19 mouse cellular contexts compared by ENCODE assay signal in genomic region chr11:57306116-57306515, GRCm38 (mm10).
DNase-seq lines count a peak whose midpoint lies in the region; ATAC-seq and TF ChIP-seq lines count a peak whose summit lies in the region.
"Had no signal": no experiment of that assay in that cellular context is flagged by ENCODE, and none has a peak within 500 bp of the region (broad histone marks: within the 10 kb centered on the region; RNA-seq: fewer than 3 reads in every experiment).

No protein-coding gene starts in this region.

- H3K4me1 ChIP-seq in kidney, embryonic 14.5 days (ENCODE audit: control insufficient read depth, insufficient read depth, low read length), result no peaks in the 10 kb centered on the region
- H3K4me1 ChIP-seq in kidney, postnatal 0 days (replicated peaks; ENCODE audit: insufficient read depth, low read length), result no peaks in the 10 kb centered on the region
- H3K4me1 ChIP-seq: forebrain, embryonic 10.5 days; forebrain, embryonic 13.5 days; hindbrain, embryonic 12.5 days; hindbrain, embryonic 15.5 days had no signal

- H3K9me3 ChIP-seq in kidney, embryonic 14.5 days (ENCODE audit: control insufficient read depth, low read length), result peaks cover 4% of the 10 kb centered on the region; the same call in 1 of the 2 replicates
- no peaks in the 10 kb centered on the region for H3K9me3 ChIP-seq in kidney, postnatal 0 days (replicated peaks; ENCODE audit: low read length)
- H3K9me3 ChIP-seq: forebrain, embryonic 10.5 days; forebrain, embryonic 13.5 days; hindbrain, embryonic 12.5 days; hindbrain, embryonic 15.5 days had no signal

- WGBS in kidney, embryonic 14.5 days, result 54% methylated on average over 2 of the region's 2 CpGs
- WGBS in kidney, postnatal 0 days, result 38% methylated on average over 2 of the region's 2 CpGs

- no peak overlapping the region for H3K27ac ChIP-seq in kidney, embryonic 14.5 days (ENCODE audit: low read depth, low read length)
- no peak overlapping the region for H3K27ac ChIP-seq in kidney, postnatal 0 days
- H3K27ac ChIP-seq: forebrain, embryonic 10.5 days; forebrain, embryonic 13.5 days; hindbrain, embryonic 12.5 days; hindbrain, embryonic 15.5 days had no signal

- no peak for ATAC-seq in kidney, embryonic 14.5 days (ENCODE audit: low FRiP score, low TSS enrichment)
- ATAC-seq in kidney, postnatal 0 days (replicated peaks; ENCODE audit: low FRiP score, low read depth), result no peak
- ATAC-seq: activated CD4-positive, CD25-positive, alpha-beta regulatory T cell, adult 4 months; CD4-positive, CD25-positive, alpha-beta regulatory T cell, adult 4 months; forebrain, embryonic 13.5 days; forebrain, embryonic 16.5 days had no signal

- DNase-seq in kidney, adult 11 months, result peak; percentile 2
- DNase-seq in kidney, postnatal 0 days (ENCODE audit: low spot score), result peak; percentile 58
- no peak for DNase-seq in kidney, adult 18-20 months
- peak; percentile 67 for DNase-seq in kidney, postnatal 14 days
- DNase-seq in kidney, postnatal 4 days, result peak; percentile 16 to 38
- DNase-seq in lung, adult 18-20 months, result no peak
- DNase-seq: cerebellum, adult 11 months; cerebellum, adult 2 months; cerebellum, adult 9-11 months; gastrocnemius, postnatal 14 days had no signal

- H3K36me3 ChIP-seq in kidney, embryonic 14.5 days (ENCODE audit: control insufficient read depth, insufficient read depth, low read length), result no peaks in the 10 kb centered on the region
- no peaks in the 10 kb centered on the region for H3K36me3 ChIP-seq in kidney, postnatal 0 days (ENCODE audit: insufficient read depth, low read length)
- H3K36me3 ChIP-seq: forebrain, embryonic 10.5 days; hindbrain, embryonic 12.5 days had no signal

- H3K4me3 ChIP-seq in kidney, embryonic 14.5 days (ENCODE audit: low read length), result no peak overlapping the region
- no peak overlapping the region for H3K4me3 ChIP-seq in kidney, postnatal 0 days (replicated peaks; ENCODE audit: low read depth, low read length)
- H3K4me3 ChIP-seq: forebrain, embryonic 10.5 days; forebrain, embryonic 13.5 days; hindbrain, embryonic 12.5 days; hindbrain, embryonic 15.5 days had no signal

- no peaks in the 10 kb centered on the region for H3K27me3 ChIP-seq in kidney, embryonic 14.5 days (ENCODE audit: control insufficient read depth, insufficient read depth, low read length)
- no peaks in the 10 kb centered on the region for H3K27me3 ChIP-seq in kidney, postnatal 0 days (ENCODE audit: insufficient read depth, low read length)
- H3K27me3 ChIP-seq: forebrain, embryonic 13.5 days; hindbrain, embryonic 12.5 days; hindbrain, embryonic 15.5 days had no signal

- no peak overlapping the region for H3K9ac ChIP-seq in kidney, embryonic 14.5 days (ENCODE audit: low read depth, low read length)
- no peak overlapping the region for H3K9ac ChIP-seq in kidney, postnatal 0 days (ENCODE audit: low read depth, low read length)
- H3K9ac ChIP-seq: forebrain, embryonic 13.5 days; hindbrain, embryonic 12.5 days; hindbrain, embryonic 15.5 days had no signal

- TF ChIP-seq CTCF in kidney, postnatal 0 days (IDR thresholded peaks at IDR 0.05; ENCODE audit: low read depth), result no peak

- no peak overlapping the region for H3K4me2 ChIP-seq in kidney, embryonic 14.5 days (replicated peaks; ENCODE audit: low read depth, low read length)
- no peak overlapping the region for H3K4me2 ChIP-seq in kidney, postnatal 0 days (ENCODE audit: low read length)
- H3K4me2 ChIP-seq: forebrain, embryonic 13.5 days; heart, embryonic 11.5 days; hindbrain, embryonic 12.5 days; hindbrain, embryonic 15.5 days had no signal

Comparison
In these comparisons a context has a peak if more than half of its experiments do, and no peak if none do; other contexts are left out.
1. DNase-seq: peak in kidney, adult 11 months (single experiment), kidney, postnatal 0 days (single experiment), kidney, postnatal 14 days (single experiment) and kidney, postnatal 4 days (2 of 2); none in kidney, adult 18-20 months (single experiment) and lung, adult 18-20 months (0 of 2).